Mouse (Mus musculus) lung, postnatal 4 days (tissue): Measurements from ENCODE around the gene Lgr6.

Source experiments
- DNase-seq, 2 experiments: peaks; one replicate each; pipeline ENCODE4 v3.0.0; 2021

Lgr6 gene

GRCm38 (mm10) chr1:135075270-135075669 lies 29.8 kb downstream of the Lgr6 start:
- no peak for DNase-seq

- DNase-seq = peak in 1 of 2 experiments; percentile 38
These were observed 32.4 kb downstream of the Lgr6 start for GRCm38 (mm10) chr1:135072643-135073042.

GRCm38 (mm10) chr1:135069841-135070240 lies 35.2 kb downstream of the Lgr6 start:
- no peak for DNase-seq

GRCm38 (mm10) chr1:135064525-135064924 lies 40.6 kb downstream of the Lgr6 start:
- DNase-seq = no peak

- no peak for DNase-seq
These were observed 42.1 kb downstream of the Lgr6 start for GRCm38 (mm10) chr1:135062936-135063335.

GRCm38 (mm10) chr1:135061300-135061699 lies 43.8 kb downstream of the Lgr6 start:
- DNase-seq = no peak

GRCm38 (mm10) chr1:135060174-135060573 lies 44.9 kb downstream of the Lgr6 start:
- DNase-seq = no peak

- DNase-seq = no peak
These were observed 48.2 kb downstream of the Lgr6 start for GRCm38 (mm10) chr1:135056901-135057300.

DNA sequence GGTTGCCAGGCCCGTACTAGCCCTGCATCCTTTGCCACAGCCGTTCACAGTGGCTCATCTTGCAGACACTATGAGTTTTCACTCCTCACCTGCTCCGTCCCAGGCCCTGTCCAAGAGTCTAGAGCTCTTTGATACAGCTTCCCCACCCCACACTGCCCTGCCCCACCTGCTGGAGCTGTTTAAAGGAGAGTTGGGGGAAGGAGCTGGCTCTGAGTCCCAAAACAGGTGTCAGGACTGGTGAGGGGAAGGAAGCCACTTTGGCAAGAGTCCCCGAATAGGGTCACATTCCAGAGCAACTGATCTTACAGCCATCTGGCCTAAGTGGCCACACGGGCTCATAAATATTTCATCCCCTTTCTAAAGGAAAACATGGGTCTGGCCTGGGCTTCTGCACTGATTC lies 51.0 kb downstream of the Lgr6 start:
- DNase-seq = no peak

- DNase-seq = no peak
These were observed 60.6 kb downstream of the Lgr6 start for GRCm38 (mm10) chr1:135044439-135044838.

GRCm38 (mm10) chr1:135036297-135036696 lies 68.8 kb downstream of the Lgr6 start:
- no peak for DNase-seq

DNA sequence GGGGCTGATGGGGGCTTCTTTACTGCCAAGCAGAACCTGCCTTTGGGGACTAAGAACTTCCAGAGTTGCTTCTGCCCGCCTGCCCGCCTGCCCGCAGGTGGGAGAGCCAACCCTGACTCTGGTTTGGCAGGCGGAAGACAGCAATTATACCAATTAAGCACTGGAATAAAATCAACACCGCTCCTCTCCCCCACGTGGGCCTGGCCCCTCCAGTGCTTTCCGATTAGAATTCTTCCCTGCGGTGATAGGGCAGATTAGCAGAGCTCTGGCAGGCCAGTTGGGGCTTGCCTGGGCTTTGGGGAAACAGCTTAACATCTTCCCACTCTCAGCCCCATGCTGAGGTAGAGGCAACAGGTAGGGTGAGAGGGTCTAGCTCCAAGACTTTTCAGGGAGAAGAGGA lies 72.4 kb downstream of the Lgr6 start:
- no peak for DNase-seq

GRCm38 (mm10) chr1:135030121-135030520 lies 75.0 kb downstream of the Lgr6 start:
- DNase-seq = no peak

DNA sequence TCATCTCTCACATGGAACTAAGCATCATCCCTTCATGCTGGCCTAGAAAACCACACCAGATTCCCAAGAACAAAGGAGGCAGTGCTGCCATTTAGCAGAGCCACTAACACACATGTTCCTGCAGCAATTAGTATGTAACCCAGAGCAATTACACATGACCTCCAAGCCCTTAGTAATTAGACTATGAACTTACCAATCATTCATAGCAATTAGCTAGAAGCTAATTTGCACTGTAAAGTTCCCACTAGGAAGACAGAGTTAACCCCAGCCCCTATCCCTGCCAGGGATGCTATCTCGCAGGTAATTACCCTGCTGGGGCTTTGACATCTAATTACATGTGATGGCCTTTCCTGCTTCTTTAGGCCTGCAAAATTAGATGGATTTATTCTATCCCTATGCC lies 78.8 kb downstream of the Lgr6 start:
- DNase-seq = no peak

GRCm38 (mm10) chr1:135023583-135023982 lies 81.5 kb downstream of the Lgr6 start:
- no peak for DNase-seq

DNA sequence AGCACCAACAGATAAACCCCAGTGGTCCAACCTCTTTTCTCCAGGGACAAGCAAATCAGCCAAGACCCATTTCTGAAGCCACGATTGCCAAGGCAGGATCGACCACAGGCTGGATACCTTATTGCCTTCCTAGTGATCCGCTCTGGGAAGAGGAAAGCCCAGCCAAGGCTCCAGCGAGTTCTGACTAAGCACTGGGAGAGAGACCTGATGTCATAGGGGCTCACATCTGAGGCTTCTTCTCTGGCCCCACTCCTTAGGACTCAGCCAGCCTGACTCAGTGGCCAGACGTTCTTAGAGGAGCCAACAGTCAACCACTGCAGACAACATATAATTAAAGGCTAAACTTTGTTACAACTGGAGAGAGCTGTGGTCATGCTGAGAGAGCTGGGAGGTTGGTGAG lies 83.1 kb downstream of the Lgr6 start:
- DNase-seq = no peak

- DNase-seq = peak; percentile 61 to 76
These were observed 84.1 kb downstream of the Lgr6 start for GRCm38 (mm10) chr1:135020970-135021369.

DNA sequence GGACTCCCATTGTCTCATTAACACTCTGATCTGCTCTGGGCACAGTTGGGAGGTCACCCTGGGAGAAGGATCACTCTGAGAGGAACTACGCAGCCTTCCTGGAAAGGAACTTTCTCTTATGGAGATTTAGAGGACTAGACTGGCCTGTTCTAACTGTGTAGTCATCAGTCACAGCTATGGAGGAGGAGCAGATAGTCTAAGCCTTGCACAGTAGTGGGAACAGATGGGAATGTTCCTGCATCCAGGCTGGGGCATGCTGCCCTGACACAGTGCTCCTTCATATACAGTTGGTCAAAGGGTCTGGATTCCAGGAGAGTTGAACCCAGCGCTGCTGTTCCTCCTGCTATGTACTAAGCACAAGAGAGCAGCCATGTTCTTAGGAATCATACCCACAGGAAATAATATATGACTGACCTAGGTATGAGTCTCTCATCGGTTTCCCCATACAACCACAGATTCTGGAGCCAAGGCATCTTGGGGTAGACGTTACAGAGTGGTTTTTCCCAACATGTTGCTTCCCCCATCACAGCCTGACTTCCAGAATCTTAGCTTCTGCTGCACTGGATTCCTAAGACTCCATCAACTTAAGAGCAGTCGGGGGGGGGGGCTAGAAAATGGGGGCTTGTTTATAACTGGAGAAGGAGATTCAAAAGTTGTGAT lies 84.7 kb downstream of the Lgr6 start:
- no peak for DNase-seq

- DNase-seq = no peak
These were observed 85.3 kb downstream of the Lgr6 start for GRCm38 (mm10) chr1:135019775-135020167.

GRCm38 (mm10) chr1:135019087-135019774 lies 85.8 kb downstream of the Lgr6 start:
- DNase-seq = peak in 1 of 2 experiments; percentile 39

DNA sequence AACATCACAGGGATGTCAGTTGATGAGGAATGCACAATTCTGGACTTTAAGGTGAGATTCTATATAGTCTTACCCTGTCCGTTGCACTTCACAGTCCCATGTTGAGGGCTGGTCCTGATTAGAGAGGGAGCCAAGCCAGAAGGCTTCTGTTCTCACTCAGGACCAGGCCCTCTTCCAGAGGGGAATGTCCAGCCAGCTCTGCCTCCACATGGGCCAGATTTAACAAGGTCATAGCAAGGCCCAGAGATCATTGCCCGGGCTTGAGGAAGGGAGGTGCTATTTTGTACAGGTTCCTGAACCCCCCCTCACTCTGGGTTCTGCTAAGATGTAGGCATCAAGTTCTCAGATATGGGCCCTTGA lies 87.4 kb downstream of the Lgr6 start:
- DNase-seq = no peak

DNA sequence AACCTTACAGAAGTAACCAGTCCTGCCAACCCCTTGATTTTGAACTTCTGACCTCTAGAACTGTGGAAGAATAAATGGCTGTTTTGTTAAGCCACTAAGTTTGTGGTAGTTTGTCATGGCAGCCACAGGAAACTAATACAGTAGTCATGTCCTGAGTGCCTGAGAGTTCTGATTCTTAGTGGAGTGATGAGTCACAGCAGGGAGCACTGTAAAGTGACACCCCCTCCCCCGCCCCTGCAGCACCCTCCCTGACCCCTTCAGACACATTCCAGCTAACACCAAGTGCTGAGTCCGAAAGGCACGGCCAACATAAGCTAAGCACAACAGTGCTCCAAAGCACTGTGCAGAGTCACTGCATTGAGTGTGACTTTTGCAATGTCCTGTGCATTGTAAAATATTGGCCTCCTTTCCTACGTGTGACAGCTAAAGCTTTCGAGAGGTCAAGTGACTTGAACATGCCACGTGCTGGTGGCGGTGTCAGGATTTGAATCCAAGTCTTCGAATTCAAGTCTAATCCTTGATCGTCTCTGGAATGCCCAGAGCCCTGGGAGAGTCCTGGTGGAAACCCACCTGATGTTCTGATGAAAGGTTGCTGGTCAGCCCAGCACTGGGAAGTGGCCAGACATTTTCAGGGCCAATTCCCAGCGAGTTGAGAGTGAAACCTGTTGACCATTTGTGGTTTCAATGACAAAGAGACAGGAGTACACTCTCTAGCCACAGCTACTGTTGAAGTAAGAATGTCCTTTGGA lies 88.0 kb downstream of the Lgr6 start:
- no peak for DNase-seq

GRCm38 (mm10) chr1:135014921-135015445 lies 90.1 kb downstream of the Lgr6 start:
- DNase-seq = peak in 1 of 2 experiments; percentile 14

DNA sequence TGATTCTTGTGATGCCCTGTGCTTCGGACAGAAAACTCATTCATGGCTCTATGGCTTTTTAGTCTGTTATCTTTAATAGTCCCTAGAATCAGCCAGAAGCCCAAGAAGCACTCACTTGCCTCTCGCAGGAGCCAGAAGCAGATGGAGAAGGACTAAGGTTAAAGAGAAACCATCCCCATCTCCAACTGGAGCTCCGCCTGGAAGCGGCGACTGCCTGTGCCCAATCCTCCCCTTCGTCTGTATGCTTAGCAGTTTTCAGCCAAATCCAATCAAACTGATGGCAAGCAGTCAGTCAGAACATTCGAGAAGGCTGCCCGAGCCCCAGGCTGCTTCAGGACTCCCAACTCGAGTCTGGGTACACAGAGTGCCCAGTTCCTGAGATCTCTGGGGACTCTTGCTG lies 92.6 kb downstream of the Lgr6 start:
- no peak for DNase-seq
